Mouse (Mus musculus): Measurements from ENCODE around the gene Nub1.
A peak's percentile ranks its signal among the peaks of the same experiment; 100 is the strongest.

Nub1 gene

DNA sequence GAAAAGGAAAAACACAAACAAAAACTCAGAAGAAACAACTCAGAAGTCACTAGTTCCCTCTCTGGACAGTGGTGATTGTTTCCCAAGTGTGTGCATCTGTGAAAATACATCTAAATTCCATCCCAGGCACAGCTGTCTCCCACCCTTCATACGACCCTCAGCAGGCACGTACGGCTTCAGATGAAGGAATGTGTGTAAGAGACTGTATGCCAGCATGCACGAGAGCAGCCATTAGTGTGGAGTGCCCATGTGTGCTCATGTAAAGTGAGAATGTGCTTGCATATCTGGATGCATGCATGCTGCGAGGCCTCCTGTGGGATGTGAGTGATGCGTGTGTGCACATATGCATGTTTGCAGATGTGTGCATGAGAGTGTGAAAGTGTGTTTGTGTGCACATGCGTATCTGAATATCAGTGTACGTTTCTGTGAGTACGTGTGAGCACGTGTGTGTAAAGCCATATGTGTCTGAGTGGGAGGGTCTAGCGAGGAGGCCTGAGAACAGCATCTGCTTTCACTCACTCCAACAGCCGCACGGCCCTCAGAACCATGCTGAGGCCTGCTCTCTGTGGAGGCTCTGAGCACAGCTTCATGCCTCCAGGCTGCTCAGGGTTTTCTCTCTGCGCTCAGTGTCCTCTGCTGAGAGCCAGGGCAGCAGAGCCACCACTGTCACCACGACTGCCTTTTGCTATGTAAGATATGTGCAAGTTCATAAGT, 56.0 kb downstream of the Nub1 start:
- H3K36me3 ChIP-seq (ENCODE audit: control insufficient read depth, insufficient read depth, low read length, poor library complexity, severe bottlenecking) = no peaks in the 10 kb centered on the region
- DNase-seq (ENCODE audit: low read depth, low spot score) = no peak
- no peaks in the 10 kb centered on the region for H3K27me3 ChIP-seq (ENCODE audit: control insufficient read depth, insufficient read depth, low read length, poor library complexity, severe bottlenecking)

GRCm38 (mm10) chr5:24743956-24744355, 58.6 kb downstream of the Nub1 start:
- Histone ChIP-seq H3K27me3 (ENCODE audit: control insufficient read depth, insufficient read depth, low read length, poor library complexity, severe bottlenecking) (no peaks in the 10 kb centered on the region), H3K36me3 (ENCODE audit: control insufficient read depth, insufficient read depth, low read length, poor library complexity, severe bottlenecking) (no peaks in the 10 kb centered on the region)
- DNase-seq (ENCODE audit: low read depth, low spot score) = no peak

DNA sequence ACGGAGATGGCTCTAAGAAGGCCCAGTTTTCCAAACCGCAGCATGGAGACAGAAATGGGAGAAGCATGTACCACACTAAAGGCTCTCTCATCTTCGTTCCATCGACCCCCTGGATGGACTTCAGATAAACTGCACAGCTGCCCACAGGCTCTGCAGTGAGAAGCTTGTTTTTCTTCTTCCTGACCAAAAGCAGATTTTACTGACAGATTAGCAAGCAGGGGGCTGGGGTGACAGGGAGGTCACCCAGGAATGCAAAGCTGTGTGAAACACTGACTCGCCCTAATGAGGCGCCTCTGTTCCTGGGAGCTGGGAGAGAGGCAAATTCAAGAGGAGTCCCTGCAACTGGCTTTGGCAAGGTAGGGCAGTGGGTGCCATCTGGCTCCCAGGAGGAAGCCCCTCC, 62.2 kb downstream of the Nub1 start:
- no peaks in the 10 kb centered on the region for H3K27me3 ChIP-seq (ENCODE audit: control insufficient read depth, insufficient read depth, low read length, poor library complexity, severe bottlenecking)
- no peak for DNase-seq (ENCODE audit: low read depth, low spot score)
- no peaks in the 10 kb centered on the region for H3K36me3 ChIP-seq (ENCODE audit: control insufficient read depth, insufficient read depth, low read length, poor library complexity, severe bottlenecking)

DNA sequence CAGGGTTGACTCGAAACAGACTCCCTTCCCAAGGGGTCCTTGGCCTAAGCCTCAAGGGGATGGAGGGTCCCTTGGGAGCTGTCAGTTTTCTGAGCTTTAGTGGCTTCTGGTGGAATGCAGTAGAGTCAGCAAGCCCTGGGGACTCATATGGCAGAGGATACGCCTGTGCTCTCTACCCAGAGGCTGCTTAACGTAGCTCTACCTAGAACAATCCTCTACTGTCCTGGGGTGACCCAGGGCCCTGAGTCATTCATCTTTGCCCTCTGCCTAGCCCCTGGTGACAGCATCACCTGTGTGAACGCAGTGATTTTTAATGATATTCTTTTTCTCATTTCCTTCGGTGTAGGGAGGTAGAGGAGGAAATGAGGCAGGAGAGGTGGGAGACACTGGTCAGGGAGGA, 64.4 kb downstream of the Nub1 start:
- no peak for DNase-seq (ENCODE audit: low read depth, low spot score)
- no peaks in the 10 kb centered on the region for H3K27me3 ChIP-seq (ENCODE audit: control insufficient read depth, insufficient read depth, low read length, poor library complexity, severe bottlenecking)
- H3K36me3 ChIP-seq (ENCODE audit: control insufficient read depth, insufficient read depth, low read length, poor library complexity, severe bottlenecking) = no peaks in the 10 kb centered on the region

- no peaks in the 10 kb centered on the region for H3K27me3 ChIP-seq (ENCODE audit: control insufficient read depth, insufficient read depth, low read length, poor library complexity, severe bottlenecking)
- DNase-seq (ENCODE audit: low read depth, low spot score) = peak; percentile 93
- H3K36me3 ChIP-seq (ENCODE audit: control insufficient read depth, insufficient read depth, low read length, poor library complexity, severe bottlenecking) = no peaks in the 10 kb centered on the region
These were observed 65.3 kb downstream of the Nub1 start for GRCm38 (mm10) chr5:24750321-24751304.

- H3K27me3 ChIP-seq (ENCODE audit: control insufficient read depth, insufficient read depth, low read length, poor library complexity, severe bottlenecking) = no peaks in the 10 kb centered on the region
- peak; percentile 47 for DNase-seq (ENCODE audit: low read depth, low spot score)
- H3K36me3 ChIP-seq (ENCODE audit: control insufficient read depth, insufficient read depth, low read length, poor library complexity, severe bottlenecking) = no peaks in the 10 kb centered on the region
These were observed 66.2 kb downstream of the Nub1 start for GRCm38 (mm10) chr5:24751305-24752174.

GRCm38 (mm10) chr5:24752175-24752498, 66.8 kb downstream of the Nub1 start:
- Histone ChIP-seq H3K27me3 (ENCODE audit: control insufficient read depth, insufficient read depth, low read length, poor library complexity, severe bottlenecking) (no peaks in the 10 kb centered on the region), H3K36me3 (ENCODE audit: control insufficient read depth, insufficient read depth, low read length, poor library complexity, severe bottlenecking) (no peaks in the 10 kb centered on the region)
- peak; percentile 46 for DNase-seq (ENCODE audit: low read depth, low spot score)

GRCm38 (mm10) chr5:24756931-24757330, 71.6 kb downstream of the Nub1 start:
- H3K36me3 ChIP-seq (ENCODE audit: control insufficient read depth, insufficient read depth, low read length, poor library complexity, severe bottlenecking) = no peaks in the 10 kb centered on the region
- no peaks in the 10 kb centered on the region for H3K27me3 ChIP-seq (ENCODE audit: control insufficient read depth, insufficient read depth, low read length, poor library complexity, severe bottlenecking)
- DNase-seq (ENCODE audit: low read depth, low spot score) = no peak

DNA sequence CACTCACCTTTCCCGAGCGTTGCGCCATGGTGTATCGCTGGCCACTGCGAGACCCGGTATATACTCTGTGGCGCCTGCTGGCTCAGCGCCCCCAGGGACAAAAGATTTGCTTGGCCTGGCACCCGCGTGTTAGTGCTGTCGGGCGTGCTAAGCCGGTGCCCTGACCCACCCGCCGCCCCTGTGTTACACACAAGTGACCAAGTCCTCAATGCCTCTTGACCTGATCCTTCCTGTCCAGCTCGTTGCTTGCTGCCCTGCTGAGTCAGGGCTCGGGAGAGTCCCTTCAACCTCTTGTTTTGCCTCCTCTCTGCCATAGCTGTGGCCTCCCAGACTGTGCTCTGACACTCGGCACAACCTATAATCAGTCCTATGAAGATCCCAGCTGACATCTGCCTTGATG, 72.5 kb downstream of the Nub1 start, which contains the start of gene Crygn:
TSS of gene Crygn (minus strand) at position 193 of the 400 bp plus-strand sequence.
- no peak for DNase-seq (ENCODE audit: low read depth, low spot score)
- Histone ChIP-seq H3K36me3 (ENCODE audit: control insufficient read depth, insufficient read depth, low read length, poor library complexity, severe bottlenecking) (no peaks in the 10 kb centered on the region), H3K27me3 (ENCODE audit: control insufficient read depth, insufficient read depth, low read length, poor library complexity, severe bottlenecking) (no peaks in the 10 kb centered on the region)

All from splenic B cell, adult 2 months (primary cell).